Mouse (Mus musculus) forebrain, embryonic 13.5 days (tissue): ENCODE data around the gene Gm4312. TPM values are rescaled to one million over a fixed set of nuclear protein-coding genes. Genes with fewer than 3 reads are reported as not detected.
"Not testable (repeated sequence)": the region's sequence is repeated elsewhere in the genome, so short reads cannot be mapped to it uniquely, and the experiment has no call there.

Source experiments
- ATAC-seq: fragments of 200-750 bp; cut with Nextera tagmentation; 2 replicates; pipeline ENCODE4 v1.8.0; 2017
- H3K27ac ChIP-seq: fragments of 300-500 bp; sonication (generic); 2 replicates; pipeline ENCODE4 v1.5.1; 2015; ENCODE audit warnings: inconsistent platforms, mild to moderate bottlenecking, moderate library complexity
- H3K27me3 ChIP-seq: fragments of 300-500 bp; sonication (generic); 2 replicates; pipeline ENCODE4 v1.6.1; 2015; ENCODE audit warnings: mild to moderate bottlenecking, inconsistent platforms
- H3K36me3 ChIP-seq: fragments of 300-500 bp; sonication (generic); 2 replicates; pipeline ENCODE4 v1.6.1; 2015; ENCODE audit warnings: mild to moderate bottlenecking, inconsistent platforms; ENCODE audit not compliant: poor library complexity, severe bottlenecking
- H3K4me1 ChIP-seq: fragments of 300-500 bp; sonication (generic); 2 replicates; pipeline ENCODE4 v1.6.1; 2015; ENCODE audit warnings: inconsistent platforms
- H3K4me2 ChIP-seq: fragments of 300-500 bp; sonication (generic); 2 replicates; pipeline ENCODE4 v1.6.1; 2015; ENCODE audit warnings: inconsistent platforms, mild to moderate bottlenecking, moderate library complexity
- H3K4me3 ChIP-seq: fragments of 300-500 bp; sonication (generic); 2 replicates; pipeline ENCODE4 v1.5.1; 2015; ENCODE audit warnings: mild to moderate bottlenecking, inconsistent platforms
- H3K9ac ChIP-seq: fragments of 300-500 bp; sonication (generic); 2 replicates; pipeline ENCODE4 v1.6.1; 2015; ENCODE audit warnings: mild to moderate bottlenecking, inconsistent platforms
- H3K9me3 ChIP-seq: fragments of 300-500 bp; sonication (generic); replicated peaks from 2 replicates; pipeline ENCODE4 v1.6.1; 2016; ENCODE audit warnings: inconsistent platforms
- WGBS: fragments of 180-500 bp; shearing (Covaris S2); methylation state at CpG from one replicate; pipeline ENCODE4 v1.1.7; 2015; 5-methylcytosine and 5-hydroxymethylcytosine counted together
- polyA plus RNA-seq: library from polyadenylated mRNA; unstranded; fragments of >200 nt; fragmentation: Nextera tagmentation; extraction: Ambion mirVana; gene quantifications from 2 replicates; pipeline ENCODE4 v1.2.1, GENCODE M21; 2015

Gm4312 gene
- polyA plus RNA-seq = not detected in 2 replicates

- not testable (repeated sequence) for H3K27me3 ChIP-seq, H3K36me3 ChIP-seq, H3K27ac ChIP-seq, H3K4me3 ChIP-seq, H3K9ac ChIP-seq, H3K4me2 ChIP-seq, H3K4me1 ChIP-seq, H3K9me3 ChIP-seq, ATAC-seq
- WGBS = no CpG with 5 or more reads among the region's 2 CpGs
Observed at GRCm38 (mm10) chr10:100382460-100382859, at the start of gene Gm4312. TSS of gene Gm4312 (minus strand) at chr10:100382560.

GRCm38 (mm10) chr10:100427592-100427991 is 45.2 kb upstream of the Gm4312 start:
- no peak overlapping the region for H3K4me3 ChIP-seq
- no peaks in the 10 kb centered on the region for H3K27me3 ChIP-seq
- WGBS = 91% methylated on average over 2 of the region's 2 CpGs
- H3K4me1 ChIP-seq = no peaks in the 10 kb centered on the region
- no peak overlapping the region for H3K4me2 ChIP-seq
- H3K36me3 ChIP-seq = no peaks in the 10 kb centered on the region
- H3K9ac ChIP-seq = no peak overlapping the region
- no peak for ATAC-seq
- H3K9me3 ChIP-seq = no peaks in the 10 kb centered on the region
- no peak overlapping the region for H3K27ac ChIP-seq

DNA sequence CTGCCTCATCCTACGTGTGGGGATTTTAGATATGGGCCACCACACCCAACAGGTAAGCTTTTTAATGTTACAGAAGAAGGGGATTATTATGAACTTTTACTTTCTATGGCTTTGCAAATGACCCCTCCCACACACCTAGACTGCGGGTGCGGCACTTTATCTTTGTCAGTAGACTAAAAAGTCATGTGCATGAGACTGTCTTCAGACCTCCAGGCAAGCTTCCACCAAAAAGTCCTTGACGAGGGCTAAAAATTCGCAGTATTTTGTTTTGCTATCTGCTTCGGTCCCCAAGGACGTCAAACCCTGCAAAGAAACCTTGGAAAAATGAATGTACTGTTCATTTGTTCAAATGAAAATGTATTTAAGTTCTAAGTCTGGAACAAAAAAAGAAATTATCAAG is 33.2 kb upstream of the Gm4312 start:
- H3K9ac ChIP-seq = no peak overlapping the region
- H3K4me2 ChIP-seq = no peak overlapping the region
- H3K4me1 ChIP-seq = no peaks in the 10 kb centered on the region
- 91% methylated on average over 7 of the region's 7 CpGs for WGBS
- ATAC-seq = no peak
- no peaks in the 10 kb centered on the region for H3K27me3 ChIP-seq
- no peaks in the 10 kb centered on the region for H3K9me3 ChIP-seq
- H3K36me3 ChIP-seq = no peaks in the 10 kb centered on the region
- no peak overlapping the region for H3K27ac ChIP-seq
- no peak overlapping the region for H3K4me3 ChIP-seq

GRCm38 (mm10) chr10:100402301-100402700 is 19.9 kb upstream of the Gm4312 start:
- H3K27ac ChIP-seq, H3K9ac ChIP-seq, H3K27me3 ChIP-seq, H3K9me3 ChIP-seq, H3K4me1 ChIP-seq, ATAC-seq, H3K4me3 ChIP-seq, H3K36me3 ChIP-seq, H3K4me2 ChIP-seq: not testable (repeated sequence)
- 92% methylated on average over 6 of the region's 6 CpGs for WGBS

GRCm38 (mm10) chr10:100361038-100361437 is 21.3 kb downstream of the Gm4312 start, which contains the start of gene Gm4307:
TSS of gene Gm4307 (plus strand) at chr10:100361338.
- not testable (repeated sequence) for H3K27ac ChIP-seq, H3K9ac ChIP-seq, ATAC-seq, H3K9me3 ChIP-seq, H3K4me3 ChIP-seq, H3K36me3 ChIP-seq, H3K4me1 ChIP-seq, H3K27me3 ChIP-seq, H3K4me2 ChIP-seq
- WGBS = no CpG with 5 or more reads among the region's 3 CpGs

- H3K27me3 ChIP-seq, H3K4me1 ChIP-seq, H3K27ac ChIP-seq, H3K9ac ChIP-seq, ATAC-seq, H3K9me3 ChIP-seq, H3K4me2 ChIP-seq, H3K36me3 ChIP-seq, H3K4me3 ChIP-seq: not testable (repeated sequence)
- 93% methylated on average over 2 of the region's 2 CpGs for WGBS
Observed at GRCm38 (mm10) chr10:100356841-100357240, 25.5 kb downstream of the Gm4312 start.

GRCm38 (mm10) chr10:100350793-100351192 is 31.6 kb downstream of the Gm4312 start, which contains the start of gene Gm4305:
TSS of gene Gm4305 (plus strand) at chr10:100351093.
- H3K9ac ChIP-seq, ATAC-seq: not testable (repeated sequence)
- WGBS = no CpG with 5 or more reads among the region's 3 CpGs

GRCm38 (mm10) chr10:100345672-100346071 is 36.7 kb downstream of the Gm4312 start, which contains the start of gene Gm4303:
TSS of gene Gm4303 (plus strand) at chr10:100345972.
- not testable (repeated sequence) for H3K27ac ChIP-seq, H3K9me3 ChIP-seq, H3K9ac ChIP-seq, ATAC-seq, H3K4me1 ChIP-seq, H3K36me3 ChIP-seq, H3K4me2 ChIP-seq, H3K4me3 ChIP-seq, H3K27me3 ChIP-seq
- no CpG with 5 or more reads among the region's 3 CpGs for WGBS

More at GRCm38 (mm10) chr10:100350793-100351192, 31.6 kb downstream of the Gm4312 start, which contains the start of gene Gm4305:
- not testable (repeated sequence) for H3K4me1 ChIP-seq, H3K36me3 ChIP-seq, H3K4me2 ChIP-seq, H3K27me3 ChIP-seq, H3K4me3 ChIP-seq, H3K27ac ChIP-seq, H3K9me3 ChIP-seq

- ATAC-seq, H3K9me3 ChIP-seq, H3K36me3 ChIP-seq, H3K27ac ChIP-seq, H3K27me3 ChIP-seq, H3K9ac ChIP-seq, H3K4me2 ChIP-seq, H3K4me3 ChIP-seq, H3K4me1 ChIP-seq: not testable (repeated sequence)
- no CpG with 5 or more reads among the region's 3 CpGs for WGBS
Observed at GRCm38 (mm10) chr10:100340536-100340935, 41.8 kb downstream of the Gm4312 start, which contains the start of gene Gm4302. TSS of gene Gm4302 (plus strand) at chr10:100340836.

DNA sequence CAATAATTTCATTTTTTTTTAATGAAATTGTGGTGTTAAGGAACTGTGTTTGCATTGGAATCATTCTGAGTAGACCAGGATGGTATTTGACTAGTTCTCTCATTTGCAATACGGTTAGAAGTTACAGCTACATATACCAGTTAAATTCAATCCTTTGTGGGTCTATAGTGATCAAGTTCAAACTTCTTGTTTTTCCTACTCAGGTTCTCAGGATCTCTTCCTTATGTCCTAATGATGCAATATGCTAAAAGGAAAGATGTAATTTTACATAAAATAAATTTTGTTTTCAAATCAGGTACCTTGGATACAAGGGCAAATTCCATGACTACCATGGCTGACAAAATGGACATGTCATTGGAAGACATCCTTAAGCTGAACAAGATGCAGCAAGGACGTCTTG is 47.0 kb downstream of the Gm4312 start, which contains the start of gene Gm4301:
Gm4301 (plus strand) TSS at position 301 of the 400 bp plus-strand sequence.
- H3K4me1 ChIP-seq, ATAC-seq, H3K27ac ChIP-seq, H3K9me3 ChIP-seq, H3K36me3 ChIP-seq, H3K4me2 ChIP-seq, H3K27me3 ChIP-seq, H3K4me3 ChIP-seq, H3K9ac ChIP-seq: not testable (repeated sequence)
- no CpG with 5 or more reads among the region's 2 CpGs for WGBS

Other genes with a start within 250 kb of the Gm4312 start
- not detected in 2 replicates for gene Gm4301, start 46.9 kb downstream of the Gm4312 start, polyA plus RNA-seq
- not detected in 2 replicates for gene Gm4302, start 41.7 kb downstream of the Gm4312 start, polyA plus RNA-seq
- not detected in 2 replicates for gene Gm4303, start 36.6 kb downstream of the Gm4312 start, polyA plus RNA-seq
- not detected in 2 replicates for gene Gm4305, start 31.5 kb downstream of the Gm4312 start, polyA plus RNA-seq
- not detected in 2 replicates for gene Gm4307, start 21.2 kb downstream of the Gm4312 start, polyA plus RNA-seq
- 11.6 and 13.2 TPM in 2 replicates for gene Tmtc3, start 104.8 kb upstream of the Gm4312 start, polyA plus RNA-seq
- 7.9 and 8.3 TPM in 2 replicates for gene Cep290, start 105.0 kb upstream of the Gm4312 start, polyA plus RNA-seq
- gene 4930430F08Rik, start 207.9 kb upstream of the Gm4312 start, polyA plus RNA-seq = 10.2 and 13.4 TPM in 2 replicates
- gene 1700017N19Rik, start 207.9 kb upstream of the Gm4312 start, polyA plus RNA-seq = not detected in 2 replicates